Mouse (Mus musculus) gastrocnemius, adult 2 months (tissue): Measurements from ENCODE around the gene Hspa2. TPM values are rescaled to one million over a fixed set of nuclear protein-coding genes. Genes with fewer than 3 reads are reported as not detected.

Source experiments
- DNase-seq: peaks from one replicate; pipeline ENCODE4 v3.0.0; 2022
- H3K27ac ChIP-seq: fragments of 200-600 bp; 2 replicates; pipeline ENCODE4 v1.8.1; 2022; ENCODE audit warnings: mild to moderate bottlenecking
- H3K4me3 ChIP-seq: fragments of 200-600 bp; 2 replicates; pipeline ENCODE4 v1.8.1; 2022; ENCODE audit warnings: mild to moderate bottlenecking, moderate library complexity
- CTCF ChIP-seq: fragments of 200-600 bp; IDR thresholded peaks from 2 replicates; pipeline ENCODE4 v1.8.1; 2022; ENCODE audit warnings: antibody characterized with exemption, mild to moderate bottlenecking, moderate library complexity
- intact Hi-C: fragments of 180-260 bp; cut with DNase I; formaldehyde crosslinking; loops from one replicate; pipeline ENCODE4 v1.15.1; 2025
- total RNA-seq, 2 experiments: library from RNA; stranded (reverse); gene quantifications; 2 replicates each; pipeline ENCODE4 v1.2.3; 2021

Gene Hspa2
- total RNA-seq, 2 experiments from 2014 or later = 6.9 to 7.0 TPM

GRCm38 (mm10) chr12:76448127-76448526, 44.2 kb downstream of the Hspa2 start:
- no peak overlapping the region for H3K27ac ChIP-seq

GRCm38 (mm10) chr12:76452203-76452602, 48.2 kb downstream of the Hspa2 start:
- no peak for DNase-seq
- no peak overlapping the region for H3K4me3 ChIP-seq
- intact Hi-C loops = no loop called here
- no peak overlapping the region for H3K27ac ChIP-seq
- TF ChIP-seq CTCF = no peak

More at GRCm38 (mm10) chr12:76448127-76448526, 44.2 kb downstream of the Hspa2 start:
- DNase-seq = no peak
- no peak for TF ChIP-seq CTCF
- no peak overlapping the region for H3K4me3 ChIP-seq
- intact Hi-C loops = no loop called here

Other genes with a start within 250 kb of the Hspa2 start
- gene Esr2, start 226.9 kb upstream of the Hspa2 start, total RNA-seq = under 1 TPM; 0.08 to 0.13 TPM
- not detected for gene Tex21, start 157.4 kb upstream of the Hspa2 start, total RNA-seq
- 10 to 100 TPM; 30.1 to 37.8 TPM for gene Mthfd1, start 148.9 kb upstream of the Hspa2 start, total RNA-seq
- under 1 TPM; 0.31 to 0.48 TPM for gene Akap5, start 79.3 kb upstream of the Hspa2 start, total RNA-seq
- 1 to 10 TPM; 6.5 to 7.2 TPM for gene Zbtb25, start 34.6 kb upstream of the Hspa2 start, total RNA-seq
- 1 to 10 TPM; 3.6 to 4.3 TPM for gene Zbtb1, start 33.9 kb upstream of the Hspa2 start, total RNA-seq
- gene Ppp1r36, start 13.4 kb downstream of the Hspa2 start, total RNA-seq = not detected
- 1 to 10 TPM; 5.3 to 6.1 TPM for gene Plekhg3, start 126.7 kb downstream of the Hspa2 start, total RNA-seq